Mouse (Mus musculus) hindbrain, embryonic 13.5 days (tissue): ENCODE results near the gene Rhof. TPM values are rescaled to one million over a fixed set of nuclear protein-coding genes. Genes with fewer than 3 reads are reported as not detected.

ENCODE experiments used
- ATAC-seq: fragments of 200-750 bp; cut with Nextera tagmentation; 2 replicates; pipeline ENCODE4 v1.8.0; 2017; ENCODE audit warnings: moderate TSS enrichment; ENCODE audit not compliant: low FRiP score
- H3K27ac ChIP-seq: fragments of 300-500 bp; sonication (generic); 2 replicates; pipeline ENCODE4 v1.5.1; 2015; ENCODE audit warnings: inconsistent platforms, mild to moderate bottlenecking, moderate library complexity
- H3K27me3 ChIP-seq: fragments of 300-500 bp; sonication (generic); 2 replicates; pipeline ENCODE4 v1.6.1; 2015; ENCODE audit warnings: mild to moderate bottlenecking, inconsistent platforms
- H3K36me3 ChIP-seq: fragments of 300-500 bp; sonication (generic); 2 replicates; pipeline ENCODE4 v1.6.1; 2015; ENCODE audit warnings: mild to moderate bottlenecking, inconsistent platforms
- H3K4me1 ChIP-seq: fragments of 300-500 bp; sonication (generic); replicated peaks from 2 replicates; pipeline ENCODE4 v1.6.1; 2015; ENCODE audit warnings: inconsistent platforms
- H3K4me2 ChIP-seq: fragments of 300-500 bp; sonication (generic); 2 replicates; pipeline ENCODE4 v1.6.1; 2015; ENCODE audit warnings: inconsistent platforms, mild to moderate bottlenecking, moderate library complexity
- H3K4me3 ChIP-seq: fragments of 300-500 bp; sonication (generic); 2 replicates; pipeline ENCODE4 v1.5.1; 2015; ENCODE audit warnings: mild to moderate bottlenecking, inconsistent platforms
- H3K9ac ChIP-seq: fragments of 300-500 bp; sonication (generic); 2 replicates; pipeline ENCODE4 v1.6.1; 2015; ENCODE audit warnings: mild to moderate bottlenecking, inconsistent platforms
- H3K9me3 ChIP-seq: fragments of 300-500 bp; sonication (generic); 2 replicates; pipeline ENCODE4 v1.6.1; 2016; ENCODE audit warnings: inconsistent platforms
- WGBS: fragments of 180-500 bp; shearing (Covaris S2); methylation state at CpG from one replicate; pipeline ENCODE4 v1.1.7; 2015; 5-methylcytosine and 5-hydroxymethylcytosine counted together
- polyA plus RNA-seq: library from polyadenylated mRNA; unstranded; fragments of >200 nt; fragmentation: Nextera tagmentation; extraction: Ambion mirVana; gene quantifications from 2 replicates; pipeline ENCODE4 v1.2.1, GENCODE M21; 2015

Gene Rhof
- polyA plus RNA-seq, 1 experiment from 2014 or later: 5.1 TPM

DNA sequence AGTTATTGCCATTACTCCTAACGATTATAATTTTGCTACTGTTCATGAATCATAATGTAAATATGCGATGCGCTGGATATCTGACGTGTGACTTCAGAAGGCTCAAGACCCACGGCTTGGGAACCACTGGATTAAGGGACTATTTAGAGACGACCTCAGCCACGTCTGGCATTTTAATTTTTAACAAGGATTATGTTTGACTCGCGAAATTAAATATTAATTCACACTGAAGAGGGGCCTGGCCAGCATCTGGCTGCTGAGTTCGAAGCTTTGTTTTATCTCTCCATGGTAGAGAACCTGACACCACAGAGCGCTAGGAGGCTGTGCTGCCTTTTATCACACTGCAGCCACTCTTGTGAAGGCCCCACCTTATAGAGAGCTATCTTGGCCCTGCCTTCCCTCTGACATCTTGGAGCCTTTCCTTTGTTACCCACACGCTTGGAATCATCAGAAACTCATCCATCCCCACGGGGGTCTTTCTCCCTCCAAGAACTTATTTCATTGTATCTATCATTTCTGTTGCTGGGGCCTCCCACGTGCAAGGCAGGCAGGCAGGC, 39.3 kb downstream of the Rhof start:
- WGBS: 76% methylated on average over 14 of the region's 14 CpGs
- Histone ChIP-seq H3K4me1 (peaks cover 5% of the 10 kb centered on the region; the same call in 1 of the 2 replicates), H3K27ac (peak overlapping the region; percentile 5; the same call in 1 of the 2 replicates), H3K9ac (no peak overlapping the region), H3K36me3 (0 out of 2 replicates have a peak, but pooled peaks cover 5% of the 10 kb centered on the region), H3K9me3 (no peaks in the 10 kb centered on the region), H3K4me2 (no peak overlapping the region), H3K27me3 (no peaks in the 10 kb centered on the region), H3K4me3 (no peak overlapping the region)
- no peak for ATAC-seq

DNA sequence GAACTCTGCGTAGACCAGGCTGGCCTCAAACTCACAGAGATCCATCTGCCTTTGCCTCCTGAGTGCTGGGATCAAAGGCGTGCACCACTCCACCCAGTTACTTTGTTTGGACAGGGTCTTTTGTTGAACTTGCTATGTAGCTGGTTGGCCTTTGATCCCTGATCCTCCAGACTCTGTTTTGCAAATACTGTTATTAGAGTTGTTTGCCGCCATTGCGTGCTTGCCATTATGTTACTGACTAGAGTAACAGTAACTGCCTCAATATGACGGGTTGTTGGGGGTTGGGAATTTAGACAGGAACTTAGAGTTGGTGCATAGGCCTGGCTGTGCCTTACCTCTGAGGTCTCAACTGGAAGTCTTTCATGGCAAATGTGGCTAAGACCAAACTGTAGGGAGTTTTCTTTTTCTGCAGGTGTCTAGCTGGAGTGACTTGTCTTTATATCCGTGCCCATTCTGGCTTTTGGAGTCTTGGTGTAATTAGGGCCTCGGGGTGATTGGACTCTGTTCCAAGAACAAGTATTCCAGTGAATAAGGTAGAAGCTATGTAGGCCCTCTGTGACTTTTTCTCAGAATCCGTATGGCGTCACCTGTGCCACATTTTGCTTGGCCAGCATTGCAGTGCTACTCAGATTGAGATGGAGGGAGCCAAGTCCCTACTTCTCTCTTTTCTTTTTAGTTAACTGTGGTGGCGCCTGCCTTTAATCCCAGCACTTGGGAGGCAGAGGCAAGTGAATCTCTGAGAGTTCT, 41.8 kb downstream of the Rhof start:
- no peak for ATAC-seq

DNA sequence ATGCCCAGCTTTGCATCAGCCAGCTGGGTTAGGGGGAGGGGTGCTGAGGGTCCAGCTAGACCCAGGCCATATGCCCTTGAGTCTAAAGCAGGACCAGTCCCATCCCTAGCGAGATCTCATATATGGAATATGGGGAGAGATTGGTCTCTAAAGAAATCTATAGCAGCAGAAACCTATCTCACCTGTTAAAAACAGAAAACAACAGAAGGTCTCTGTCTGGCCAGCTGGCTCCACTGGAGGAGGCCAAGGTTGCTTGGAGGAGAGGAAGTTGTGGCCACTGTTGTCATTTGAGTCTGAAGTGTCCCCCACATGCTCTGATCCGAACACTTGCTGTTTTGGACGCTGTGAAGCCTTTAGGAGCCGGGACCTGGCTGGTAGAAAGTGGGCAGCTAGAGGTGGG, 43.7 kb downstream of the Rhof start:
- WGBS: 93% methylated on average over 4 of the region's 4 CpGs
- no peaks in the 10 kb centered on the region for H3K9me3 ChIP-seq
- H3K27me3 ChIP-seq: no peaks in the 10 kb centered on the region
- no peak overlapping the region for H3K4me2 ChIP-seq
- no peak for ATAC-seq
- H3K4me3 ChIP-seq: no peak overlapping the region
- peaks cover 1% of the 10 kb centered on the region; the same call in 1 of the 2 replicates for H3K4me1 ChIP-seq
- no peak overlapping the region for H3K9ac ChIP-seq
- H3K36me3 ChIP-seq: 0 out of 2 replicates have a peak, but pooled peaks cover 5% of the 10 kb centered on the region
- H3K27ac ChIP-seq: no peak overlapping the region

More for the DNA sequence above, 41.8 kb downstream of the Rhof start:
- Histone ChIP-seq H3K27ac (no peak overlapping the region), H3K9ac (no peak overlapping the region), H3K4me1 (peaks cover 5% of the 10 kb centered on the region; the same call in 1 of the 2 replicates), H3K4me2 (no peak overlapping the region), H3K36me3 (0 out of 2 replicates have a peak, but pooled peaks cover 5% of the 10 kb centered on the region), H3K27me3 (no peaks in the 10 kb centered on the region), H3K4me3 (no peak overlapping the region), H3K9me3 (no peaks in the 10 kb centered on the region)
- 87% methylated on average over 10 of the region's 10 CpGs for WGBS

DNA sequence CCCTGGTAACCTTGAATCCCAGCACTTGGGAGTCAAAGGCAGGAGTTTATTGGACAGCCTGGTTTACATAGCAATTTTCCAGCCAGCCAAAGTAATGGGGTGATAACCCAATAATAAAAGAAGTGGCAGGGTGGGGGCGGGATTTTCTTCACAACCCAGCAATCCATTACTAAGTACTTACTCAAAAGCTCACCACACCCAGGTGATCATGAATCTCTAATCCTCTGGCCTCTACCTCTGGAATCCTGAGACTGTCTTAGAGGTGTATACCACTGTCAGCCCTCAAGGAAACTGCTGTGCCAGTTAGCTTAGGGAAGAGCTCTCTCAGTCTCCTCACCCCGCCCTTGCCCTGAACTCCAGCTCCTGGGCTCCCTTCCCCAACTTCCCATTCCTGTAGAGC, 46.0 kb downstream of the Rhof start:
- no peak for ATAC-seq

DNA sequence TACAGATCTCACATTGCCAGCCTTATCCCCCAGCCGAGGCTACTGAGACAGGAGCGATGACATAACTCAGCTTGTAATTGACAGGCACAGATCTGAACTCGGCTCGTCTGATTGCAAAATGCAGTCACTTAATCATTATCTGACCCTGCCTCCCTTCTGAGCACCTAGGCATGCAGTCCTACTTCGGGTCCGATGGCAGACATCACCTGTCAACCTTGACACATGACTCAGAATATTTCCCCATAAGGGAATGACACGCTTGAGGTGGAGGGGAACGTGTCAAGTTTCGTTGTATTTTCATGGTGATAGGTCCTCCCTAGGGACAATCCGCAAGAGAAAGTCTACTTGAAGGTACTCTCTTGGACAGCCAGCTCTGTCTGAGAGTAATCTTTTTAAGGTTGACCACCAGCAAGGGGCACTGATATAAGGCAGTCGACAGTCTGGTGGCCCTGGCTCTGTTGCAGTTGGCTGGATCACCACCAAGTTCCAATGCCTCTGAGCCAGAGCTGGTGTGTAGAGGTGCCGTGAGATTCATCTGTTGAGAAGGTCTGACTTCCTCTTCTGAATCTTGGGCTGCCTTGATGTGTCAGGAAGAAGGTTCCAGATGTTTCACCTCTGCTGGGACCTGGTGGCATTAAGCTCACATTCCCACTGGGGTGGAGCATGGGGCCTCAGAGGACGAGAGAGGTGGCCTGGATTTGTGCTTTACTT, 49.0 kb downstream of the Rhof start:
- ATAC-seq: no peak
- no peaks in the 10 kb centered on the region for H3K36me3 ChIP-seq
- peaks cover 12% of the 10 kb centered on the region for H3K4me1 ChIP-seq
- no peak overlapping the region for H3K27ac ChIP-seq
- H3K9me3 ChIP-seq: no peaks in the 10 kb centered on the region
- 72% methylated on average over 13 of the region's 13 CpGs for WGBS
- H3K4me3 ChIP-seq: no peak overlapping the region
- no peak overlapping the region for H3K9ac ChIP-seq
- H3K27me3 ChIP-seq: no peaks in the 10 kb centered on the region
- H3K4me2 ChIP-seq: no peak overlapping the region

More for the DNA sequence above, 46.0 kb downstream of the Rhof start:
- Histone ChIP-seq H3K9me3 (no peaks in the 10 kb centered on the region), H3K36me3 (0 out of 2 replicates have a peak, but pooled peaks cover 5% of the 10 kb centered on the region), H3K4me1 (peaks cover 4% of the 10 kb centered on the region; the same call in 1 of the 2 replicates), H3K27me3 (no peaks in the 10 kb centered on the region), H3K4me2 (no peak overlapping the region), H3K4me3 (no peak overlapping the region), H3K9ac (no peak overlapping the region), H3K27ac (no peak overlapping the region)
- 84% methylated on average over 2 of the region's 2 CpGs for WGBS

DNA sequence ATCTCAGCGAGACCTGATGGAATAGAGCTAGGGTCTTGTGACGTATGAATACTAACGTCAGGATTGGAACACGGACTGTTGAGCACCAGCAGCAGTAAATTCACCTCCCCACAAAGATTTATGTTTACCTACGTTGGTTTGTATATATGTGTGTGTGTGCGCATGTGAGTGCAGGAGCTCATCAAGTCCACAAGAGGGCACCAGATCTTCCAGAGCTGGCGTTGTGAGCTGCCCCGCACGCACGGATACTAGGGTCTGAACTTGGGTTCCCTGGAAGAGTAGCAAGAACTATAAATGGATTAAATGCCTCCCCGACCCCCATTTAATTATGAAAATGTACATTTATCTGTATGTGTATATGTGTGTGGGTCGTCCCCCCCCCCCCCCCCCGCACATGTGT, 52.0 kb downstream of the Rhof start:
- Histone ChIP-seq H3K4me2 (no peak overlapping the region), H3K27me3 (0 out of 2 replicates have a peak, but pooled peaks cover 3% of the 10 kb centered on the region), H3K27ac (no peak overlapping the region), H3K9me3 (no peaks in the 10 kb centered on the region), H3K4me3 (no peak overlapping the region), H3K9ac (no peak overlapping the region), H3K4me1 (peaks cover 34% of the 10 kb centered on the region), H3K36me3 (no peaks in the 10 kb centered on the region)
- WGBS: 94% methylated on average over 13 of the region's 13 CpGs
- no peak for ATAC-seq

DNA sequence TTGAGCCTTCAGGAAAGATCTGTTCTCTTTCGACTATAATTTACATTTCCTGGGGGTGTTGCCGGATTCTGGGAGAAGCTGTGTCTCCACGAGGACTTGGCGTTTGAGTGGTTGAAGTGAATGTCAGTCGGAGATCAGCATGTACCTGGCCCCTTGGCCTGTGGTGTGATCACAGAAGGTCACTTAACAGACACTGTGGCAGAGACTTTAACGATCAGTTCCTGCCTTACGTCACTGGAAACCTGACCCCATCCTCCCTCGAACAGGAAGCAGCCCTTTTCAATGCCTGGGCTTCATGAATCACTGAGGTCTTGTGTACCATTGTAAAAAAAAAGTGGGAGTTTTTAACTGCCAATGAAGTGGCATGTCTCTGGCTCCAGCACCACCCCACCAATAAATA, 52.5 kb downstream of the Rhof start:
- H3K4me3 ChIP-seq: no peak overlapping the region
- no peak overlapping the region for H3K4me2 ChIP-seq
- H3K4me1 ChIP-seq: peaks cover 37% of the 10 kb centered on the region
- H3K27me3 ChIP-seq: 0 out of 2 replicates have a peak, but pooled peaks cover 3% of the 10 kb centered on the region
- no peak overlapping the region for H3K27ac ChIP-seq
- no peak for ATAC-seq
- no peaks in the 10 kb centered on the region for H3K36me3 ChIP-seq
- 90% methylated on average over 8 of the region's 8 CpGs for WGBS
- H3K9me3 ChIP-seq: no peaks in the 10 kb centered on the region
- H3K9ac ChIP-seq: no peak overlapping the region

DNA sequence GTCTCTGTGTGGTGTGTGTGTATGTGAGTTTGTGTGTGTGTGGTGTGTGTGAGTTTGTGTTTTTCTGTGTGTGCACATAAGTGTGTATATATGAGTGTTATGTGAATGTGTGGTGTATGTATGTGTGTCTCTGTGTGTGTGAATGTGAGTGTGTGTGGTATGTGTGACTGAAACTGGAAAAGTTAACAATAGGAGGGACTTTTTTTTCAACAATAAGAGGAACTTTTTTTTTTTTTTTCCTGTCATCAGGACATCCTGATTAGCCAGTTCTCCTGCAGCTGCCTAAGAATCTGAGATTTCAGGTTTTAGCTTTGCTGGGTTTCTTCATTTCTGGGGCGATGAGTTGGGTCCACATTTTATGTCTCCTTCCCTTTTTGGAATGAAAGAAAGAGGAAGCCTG, 52.9 kb downstream of the Rhof start:
- 90% methylated on average over 1 of the region's 1 CpGs for WGBS
- Histone ChIP-seq H3K4me3 (no peak overlapping the region), H3K36me3 (no peaks in the 10 kb centered on the region), H3K4me2 (no peak overlapping the region), H3K9me3 (no peaks in the 10 kb centered on the region), H3K27me3 (0 out of 2 replicates have a peak, but pooled peaks cover 3% of the 10 kb centered on the region), H3K27ac (no peak overlapping the region), H3K9ac (no peak overlapping the region), H3K4me1 (peaks cover 37% of the 10 kb centered on the region)
- ATAC-seq: no peak

DNA sequence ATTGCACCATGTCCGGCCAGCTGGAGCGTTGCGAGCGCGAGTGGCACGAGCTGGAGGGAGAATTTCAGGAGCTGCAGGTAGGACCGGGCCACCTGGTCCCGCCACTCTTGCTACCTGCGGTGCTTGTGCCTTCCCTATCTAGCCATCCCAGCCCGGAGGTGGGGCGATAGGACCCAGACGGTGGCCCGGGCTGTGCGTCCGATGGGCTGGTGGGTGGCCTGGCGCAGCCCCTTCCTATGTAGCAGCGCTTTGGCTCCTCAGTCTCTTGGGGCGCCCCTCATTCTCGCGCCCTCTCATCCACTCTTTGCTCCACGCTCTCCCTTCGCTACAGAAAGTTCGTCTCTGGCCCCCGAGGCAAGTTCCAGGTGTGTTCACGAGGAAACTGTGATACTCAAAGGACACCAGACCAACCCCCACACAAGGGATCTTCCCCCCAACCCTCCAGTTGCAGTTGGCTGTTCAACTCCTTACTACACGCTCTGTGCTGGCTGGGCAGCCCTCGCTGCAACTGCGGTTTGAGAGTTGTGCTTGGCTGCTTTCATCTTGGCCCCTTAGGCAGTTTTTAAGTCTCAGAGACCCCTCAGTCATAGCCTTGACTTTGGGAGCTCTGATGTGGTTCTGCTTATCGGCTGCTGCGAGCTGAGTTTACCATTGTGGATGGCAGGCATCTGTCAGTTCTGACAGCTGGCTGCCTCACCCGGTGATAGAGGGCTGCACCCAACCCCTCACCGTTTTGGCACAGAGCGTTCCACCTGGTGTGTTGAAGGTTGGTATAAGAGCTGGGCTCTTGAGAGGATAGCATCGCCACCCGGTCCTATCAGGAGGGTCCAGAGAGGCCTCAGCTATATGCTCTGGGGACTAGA, 55.8 kb downstream of the Rhof start:
- WGBS: 5% methylated on average over 35 of the region's 35 CpGs
- Histone ChIP-seq H3K4me1 (peaks cover 33% of the 10 kb centered on the region), H3K27ac (peak overlapping the region; percentile 83), H3K27me3 (0 out of 2 replicates have a peak, but pooled peaks cover 3% of the 10 kb centered on the region), H3K4me2 (peak overlapping the region; percentile 91), H3K9ac (peak overlapping the region; percentile 85), H3K9me3 (no peaks in the 10 kb centered on the region), H3K4me3 (peak overlapping the region; percentile 77), H3K36me3 (no peaks in the 10 kb centered on the region)
- ATAC-seq: peak; percentile 91

DNA sequence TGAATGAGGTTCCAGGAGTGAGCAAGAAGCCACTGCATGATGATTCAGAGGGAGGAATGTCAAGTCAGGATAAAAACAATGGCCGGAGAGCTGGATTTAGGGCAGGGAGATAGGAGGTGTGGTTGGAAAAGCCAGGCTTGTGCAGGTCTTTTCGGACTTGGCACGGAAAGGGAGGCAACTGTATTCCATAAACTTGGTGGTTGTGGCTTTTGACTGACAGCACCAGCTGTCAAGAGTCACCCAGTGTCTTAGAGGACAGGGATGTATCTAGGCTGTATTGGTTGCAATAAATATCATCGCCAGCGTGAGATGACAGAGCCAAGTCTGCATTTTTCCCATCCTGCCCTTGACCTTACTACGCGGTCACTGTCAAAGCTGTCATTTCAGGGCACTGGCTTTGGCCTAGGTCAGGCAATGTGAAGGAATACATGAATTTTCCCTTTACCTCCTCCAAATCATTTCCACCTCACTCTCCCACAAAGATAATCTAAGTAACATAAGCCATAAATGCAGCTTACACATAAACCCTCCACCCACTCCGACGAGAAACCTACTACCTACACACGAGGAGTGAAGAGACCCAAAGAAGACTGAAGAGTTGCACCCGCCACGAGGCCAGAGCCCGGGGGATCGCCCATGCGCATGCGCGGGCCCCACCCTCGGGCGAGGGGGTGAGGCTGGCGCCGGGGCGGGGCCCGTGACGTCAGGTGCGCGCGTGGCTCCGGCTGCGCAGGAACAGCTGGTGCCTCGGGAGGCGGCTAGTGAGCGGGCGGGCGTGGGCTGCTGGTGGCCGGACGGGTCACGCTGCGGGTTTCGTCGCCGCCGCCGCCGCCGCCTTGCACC, 56.7 kb downstream of the Rhof start:
- ATAC-seq: peak; percentile 94
- H3K9me3 ChIP-seq: 0 out of 2 replicates have a peak, but pooled peaks cover 1% of the 10 kb centered on the region
- H3K4me1 ChIP-seq: peaks cover 33% of the 10 kb centered on the region
- H3K27me3 ChIP-seq: 0 out of 2 replicates have a peak, but pooled peaks cover 3% of the 10 kb centered on the region
- H3K36me3 ChIP-seq: no peaks in the 10 kb centered on the region
- H3K4me3 ChIP-seq: peak overlapping the region; percentile 77
- 9% methylated on average over 44 of the region's 45 CpGs for WGBS
- H3K9ac ChIP-seq: peak overlapping the region; percentile 85
- H3K4me2 ChIP-seq: peak overlapping the region; percentile 91
- H3K27ac ChIP-seq: peak overlapping the region; percentile 83

DNA sequence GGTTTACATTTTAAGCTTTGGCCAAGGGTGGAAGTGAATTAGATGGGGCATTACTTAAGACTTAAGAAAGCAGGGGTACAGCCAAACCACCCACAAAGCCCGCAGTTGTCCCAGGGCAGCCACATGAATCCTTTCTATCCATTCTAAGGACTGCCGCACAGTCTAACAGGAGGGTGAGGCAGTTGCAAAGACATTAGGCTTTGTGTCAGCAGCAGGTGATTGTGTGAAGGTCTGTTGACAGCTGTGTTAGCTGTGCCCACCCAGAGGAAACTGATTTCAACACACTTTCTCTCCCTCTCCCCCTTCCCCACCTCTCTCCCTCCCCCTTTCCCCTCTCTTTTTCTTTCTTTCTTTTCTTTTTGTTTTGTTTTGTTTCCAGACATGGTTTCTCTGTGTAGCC, 63.8 kb downstream of the Rhof start:
- no peak for ATAC-seq
- Histone ChIP-seq H3K36me3 (no peaks in the 10 kb centered on the region), H3K27me3 (no peaks in the 10 kb centered on the region), H3K27ac (no peak overlapping the region), H3K4me1 (no peaks in the 10 kb centered on the region), H3K4me3 (no peak overlapping the region), H3K4me2 (no peak overlapping the region), H3K9me3 (0 out of 2 replicates have a peak, but pooled peaks cover 2% of the 10 kb centered on the region), H3K9ac (no peak overlapping the region)
- 91% methylated on average over 2 of the region's 2 CpGs for WGBS
